Comparison of ENCODE assay signal across 8 mouse cellular contexts in genomic region chr9:53301269-53301720, GRCm38 (mm10). TPM values are rescaled to one million over a fixed set of nuclear protein-coding genes. Genes with fewer than 3 reads are reported as not detected.
DNase-seq lines count a peak whose midpoint lies in the region; ATAC-seq lines count a peak whose summit lies in the region.

Exph5 (plus strand) TSS chr9:53301670.

- no peak within 1 kb of the TSS for H3K27ac ChIP-seq in heart, embryonic 16.5 days (ENCODE audit: low read length)
- H3K27ac ChIP-seq in hindbrain, embryonic 10.5 days: peak within 1 kb of the TSS; percentile 35; the same call in 1 of the 2 replicates

- peak within 1 kb of the TSS; percentile 82 for H3K4me2 ChIP-seq in heart, embryonic 16.5 days (ENCODE audit: low read depth, low read length)

- peak within 1 kb of the TSS; percentile 49 for H3K9ac ChIP-seq in heart, embryonic 16.5 days (ENCODE audit: low read length)

- under 1% methylated on average over 11 of the region's 11 CpGs for WGBS in heart, embryonic 16.5 days
- WGBS in hindbrain, embryonic 10.5 days: under 1% methylated on average over 11 of the region's 11 CpGs

- peaks cover 3% of the 10 kb centered on the region; the same call in 1 of the 2 replicates for H3K4me1 ChIP-seq in heart, embryonic 16.5 days (ENCODE audit: control insufficient read depth, insufficient read depth, low read length)
- peaks cover 13% of the 10 kb centered on the region; the same call in 1 of the 2 replicates for H3K4me1 ChIP-seq in hindbrain, embryonic 10.5 days (replicated peaks)

- peaks cover 9% of the 10 kb centered on the region for H3K27me3 ChIP-seq in heart, embryonic 16.5 days (ENCODE audit: control insufficient read depth, insufficient read depth, low read length)
- H3K27me3 ChIP-seq in hindbrain, embryonic 10.5 days (ENCODE audit: insufficient read depth, poor library complexity, severe bottlenecking): peaks cover 27% of the 10 kb centered on the region

- ATAC-seq in heart, embryonic 16.5 days (replicated peaks; ENCODE audit: extremely low read depth, insufficient read depth, low FRiP score): no peak
- no peak for ATAC-seq in activated CD4-positive, CD25-positive, alpha-beta regulatory T cell, adult 4 months

- peak within 1 kb of the TSS; percentile 52 for H3K4me3 ChIP-seq in heart, embryonic 16.5 days (ENCODE audit: low read length)
- peak within 1 kb of the TSS; percentile 53 for H3K4me3 ChIP-seq in hindbrain, embryonic 10.5 days

- DNase-seq in heart, adult 11 months: no peak
- peak; percentile 77 for DNase-seq in cerebellum, adult 9-11 months
- peak; percentile 27 for DNase-seq in hindbrain, embryonic 10.5 days (ENCODE audit: low spot score)
- DNase-seq in left cerebral cortex, adult 18-20 months (ENCODE audit: low spot score in 2 of 2): peak; percentile 61 to 62
- peak; percentile 83 for DNase-seq in lung, postnatal 25 days (ENCODE audit: low spot score)
- peak; percentile 64 for DNase-seq in right cerebral cortex, postnatal 14 days

- H3K9me3 ChIP-seq in heart, embryonic 16.5 days (replicated peaks; ENCODE audit: control insufficient read depth, low read length): no peaks in the 10 kb centered on the region
- no peaks in the 10 kb centered on the region for H3K9me3 ChIP-seq in hindbrain, embryonic 10.5 days

- no peaks in the 10 kb centered on the region for H3K36me3 ChIP-seq in heart, embryonic 16.5 days (ENCODE audit: control insufficient read depth, insufficient read depth)
- H3K36me3 ChIP-seq in hindbrain, embryonic 10.5 days: no peaks in the 10 kb centered on the region

RNA-seq across cellular contexts. Expression of gene Exph5, which starts in this region (rescaled TPM):
- polyA plus RNA-seq in heart, embryonic 16.5 days (2015; fragmentation: Nextera tagmentation; extraction: Ambion mirVana): 0.14 and 0.92 TPM in 2 replicates
- 0.70 and 1.3 TPM in 2 replicates for polyA plus RNA-seq in hindbrain, embryonic 10.5 days (2016; fragmentation: Nextera tagmentation; extraction: Ambion mirVana)
- 10 to 100 TPM; 26.8 to 31.3 TPM for total RNA-seq in left cerebral cortex, adult 18-20 months (2021)
- under 1 TPM; 0.17 to 0.37 TPM for polyA plus RNA-seq in activated CD4-positive, CD25-positive, alpha-beta regulatory T cell, adult 4 months (2017; shearing (Covaris generic))
